Mouse (Mus musculus) retina, adult 2 months (tissue): ENCODE measurements at regions not wholly inside any gene's neighbourhood (a gene's known extent, or its start where the extent isn't known, plus 50 kb on each side); places are given as distances from the start of the nearest gene placed in this dataset.
A peak's percentile ranks its signal among the peaks of the same experiment; 100 is the strongest.

ENCODE experiments used
- DNase-seq: peaks from one replicate; pipeline ENCODE4 v3.0.0-alpha.2; 2012; ENCODE audit warnings: low read depth, low spot score

GRCm38 (mm10) chr10:92082111-92082510 lies 640.1 kb downstream of the Nedd1 start:
- no peak for DNase-seq

GRCm38 (mm10) chr10:92081199-92081598 lies 641.0 kb downstream of the Nedd1 start:
- DNase-seq: no peak

GRCm38 (mm10) chr10:92079421-92079820 lies 642.8 kb downstream of the Nedd1 start:
- no peak for DNase-seq

GRCm38 (mm10) chr10:92077291-92077690 lies 644.9 kb downstream of the Nedd1 start:
- no peak for DNase-seq

- DNase-seq: no peak
These were observed 645.5 kb downstream of the Nedd1 start for GRCm38 (mm10) chr10:92076754-92077153.

- DNase-seq: no peak
These were observed 646.8 kb downstream of the Nedd1 start for GRCm38 (mm10) chr10:92075469-92075868.

- no peak for DNase-seq
These were observed 647.4 kb downstream of the Nedd1 start for GRCm38 (mm10) chr10:92074698-92075394.

GRCm38 (mm10) chr10:92073873-92074390 lies 648.3 kb downstream of the Nedd1 start:
- DNase-seq: no peak

- no peak for DNase-seq
These were observed 677.4 kb downstream of the Nedd1 start for GRCm38 (mm10) chr10:92044783-92045182.

- no peak for DNase-seq
These were observed 686.0 kb downstream of the Nedd1 start for GRCm38 (mm10) chr10:92036176-92036575.

GRCm38 (mm10) chr10:92030221-92030620 lies 692.0 kb downstream of the Nedd1 start:
- no peak for DNase-seq

- DNase-seq: no peak
These were observed 698.0 kb downstream of the Nedd1 start for GRCm38 (mm10) chr10:92024203-92024602.

- DNase-seq: no peak
These were observed 701.2 kb downstream of the Nedd1 start for GRCm38 (mm10) chr10:92021036-92021435.

- DNase-seq: no peak
These were observed 712.7 kb downstream of the Nedd1 start for GRCm38 (mm10) chr10:92009551-92009950.

GRCm38 (mm10) chr10:92007891-92008290 lies 714.3 kb downstream of the Nedd1 start:
- DNase-seq: no peak

GRCm38 (mm10) chr10:92006467-92006866 lies 715.8 kb downstream of the Nedd1 start:
- no peak for DNase-seq

- no peak for DNase-seq
These were observed 731.2 kb downstream of the Nedd1 start for GRCm38 (mm10) chr10:91991040-91991439.

- DNase-seq: peak; percentile 2
These were observed 733.9 kb downstream of the Nedd1 start for GRCm38 (mm10) chr10:91988364-91988763.

GRCm38 (mm10) chr10:91979841-91980240 lies 742.4 kb downstream of the Nedd1 start:
- DNase-seq: no peak

- no peak for DNase-seq
These were observed 750.3 kb downstream of the Nedd1 start for GRCm38 (mm10) chr10:91971951-91972350.

GRCm38 (mm10) chr10:91967570-91968310 lies 754.5 kb downstream of the Nedd1 start:
- no peak for DNase-seq

GRCm38 (mm10) chr10:91959734-91960492 lies 762.3 kb downstream of the Nedd1 start:
- no peak for DNase-seq
